Mouse (Mus musculus): Measurements from ENCODE around the gene Sptlc2. TPM values are rescaled to one million over a fixed set of nuclear protein-coding genes. Genes with fewer than 3 reads are reported as not detected.

Gene Sptlc2
- total and polyA plus RNA-seq, 3 experiments = 37.1 to 68.6 (median 49.2) TPM

DNA sequence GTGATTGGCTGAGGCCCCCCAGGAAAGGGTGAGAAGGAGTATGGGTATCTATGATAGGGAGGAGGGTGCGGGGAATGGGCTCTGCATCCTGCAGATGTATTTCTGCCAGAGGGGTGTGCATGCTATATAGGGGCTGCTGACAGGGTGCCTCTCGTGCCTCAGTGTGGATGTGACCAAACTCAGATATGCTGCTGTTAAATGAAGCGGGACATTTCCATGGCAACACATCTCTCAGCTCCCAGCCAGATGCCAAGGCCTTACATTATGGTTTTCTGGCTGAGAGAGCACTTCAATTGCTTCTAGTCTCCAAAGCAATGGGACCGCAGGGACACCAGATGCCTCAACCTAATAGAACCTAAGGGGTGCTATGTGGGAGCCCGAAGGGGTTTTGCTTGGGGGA lies 30.8 kb upstream of the Sptlc2 start:
- in situ Hi-C loops (cut with MboI; ENCODE audit: low pct_ligation_motif_present, low pct_unique_long_range_greater_than_20kb, low sequenced_read_pairs) = no loop called here
- H3K4me3 ChIP-seq (replicated peaks in 1 of 3; ENCODE audit: low read depth in 2 of 3, low read length in 2 of 3, poor library complexity in 1 of 3) = no peak overlapping the region

GRCm38 (mm10) chr12:87416690-87417089 lies 28.5 kb upstream of the Sptlc2 start:
- H3K27me3 ChIP-seq (replicated peaks) = no peaks in the 10 kb centered on the region
- peaks cover 0 to 11% of the 10 kb centered on the region in 2 experiments; a peak in 2 of 4 replicates for H3K4me1 ChIP-seq (ENCODE audit: control insufficient read depth in 1 of 2, insufficient read depth in 2 of 2)
- H3K27ac ChIP-seq (ENCODE audit: insufficient read depth, low read depth) = no peak overlapping the region
- H3K36me3 ChIP-seq (replicated peaks in 1 of 2; ENCODE audit: control insufficient read depth in 1 of 2, insufficient read depth in 1 of 2, low read length in 1 of 2) = peaks cover 0 to 10% of the 10 kb centered on the region in 2 experiments
- peak; percentile 51 for DNase-seq (ENCODE audit: extremely low read depth)
- H3K4me2 ChIP-seq (ENCODE audit: insufficient read depth, low read depth, poor library complexity, severe bottlenecking) = no peak overlapping the region
- dilution Hi-C loops (cut with MboI; ENCODE audit: extremely low pct_ligation_motif_present, extremely low pct_unique_long_range_greater_than_20kb, low sequenced_read_pairs) = no loop called here
- TF ChIP-seq RAD21 (IDR thresholded peaks at IDR 0.05; ENCODE audit: low read depth, low read length) (peak; percentile 55), IRF4 (IDR thresholded peaks at IDR 0.05; ENCODE audit: low read depth, low read length) (peak; percentile 10; the same call in 1 of the 2 replicates), ZC3H11A (IDR thresholded peaks at IDR 0.05; ENCODE audit: low read depth, low read length) (no peak), MEF2A (IDR thresholded peaks at IDR 0.05; ENCODE audit: borderline replicate concordance, low read depth, low read length) (no peak), JUND (conservative IDR thresholded peaks at IDR 0.05; ENCODE audit: low read depth, low read length) (no peak), SMC3 (IDR thresholded peaks at IDR 0.05; ENCODE audit: low read depth, low read length) (peak; percentile 44), NELFE (IDR thresholded peaks at IDR 0.05; ENCODE audit: low read depth, low read length) (0 out of 2 replicates have a peak, but pooled peaks have one; percentile 17), MAX (IDR thresholded peaks at IDR 0.05; ENCODE audit: low read length) (peak; percentile 61), CTCF (conservative IDR thresholded peaks at IDR 0.05 in 1 of 2, IDR thresholded peaks at IDR 0.05 in 1 of 2; ENCODE audit: low read depth in 2 of 2, low read length in 2 of 2) (peak; percentile 40 to 93; a peak in 3 of 4 replicates), MYC (IDR thresholded peaks at IDR 0.05; ENCODE audit: low read depth, low read length) (peak; percentile 94)
- no peaks in the 10 kb centered on the region for H3K79me2 ChIP-seq (replicated peaks; ENCODE audit: control insufficient read depth, extremely low read depth, insufficient read depth, poor library complexity, severe bottlenecking)
- no peak overlapping the region for H3K9ac ChIP-seq (ENCODE audit: insufficient read depth, low read depth)
- H3K9me3 ChIP-seq (replicated peaks; ENCODE audit: low read length) = peaks cover 5% of the 10 kb centered on the region
- in situ Hi-C loops (cut with MboI; ENCODE audit: low pct_ligation_motif_present, low pct_unique_long_range_greater_than_20kb, low sequenced_read_pairs) = no loop called here
- no peak overlapping the region for H3K4me3 ChIP-seq (replicated peaks in 1 of 3; ENCODE audit: low read depth in 2 of 3, low read length in 2 of 3, poor library complexity in 1 of 3)

More for the DNA sequence above, 30.8 kb upstream of the Sptlc2 start:
- dilution Hi-C loops (cut with MboI; ENCODE audit: extremely low pct_ligation_motif_present, extremely low pct_unique_long_range_greater_than_20kb, low sequenced_read_pairs) = no loop called here
- H3K9ac ChIP-seq (ENCODE audit: insufficient read depth, low read depth) = no peak overlapping the region
- peaks cover 0 to 12% of the 10 kb centered on the region in 2 experiments; a peak in 3 of 4 replicates for H3K4me1 ChIP-seq (ENCODE audit: control insufficient read depth in 1 of 2, insufficient read depth in 2 of 2)
- no peaks in the 10 kb centered on the region for H3K27me3 ChIP-seq (replicated peaks)
- H3K9me3 ChIP-seq (replicated peaks; ENCODE audit: low read length) = peaks cover 5% of the 10 kb centered on the region
- no peak for TF ChIP-seq JUN (IDR thresholded peaks at IDR 0.05; ENCODE audit: insufficient read depth, low read depth, low read length)
- no peak for TF ChIP-seq RCOR1 (conservative IDR thresholded peaks at IDR 0.05; ENCODE audit: low read depth, low read length)
- TF ChIP-seq SIN3A (IDR thresholded peaks at IDR 0.05; ENCODE audit: low read length) = no peak
- 0 out of 2 replicates have a peak, but pooled peaks have one; percentile 51 for TF ChIP-seq POLR2AphosphoS2 (IDR thresholded peaks at IDR 0.05; ENCODE audit: low read depth, low read length)
- no peak overlapping the region for H3K27ac ChIP-seq (ENCODE audit: insufficient read depth, low read depth)
- DNase-seq (ENCODE audit: extremely low read depth) = no peak
- peaks cover 11 to 29% of the 10 kb centered on the region in 2 experiments for H3K36me3 ChIP-seq (replicated peaks in 1 of 2; ENCODE audit: control insufficient read depth in 1 of 2, insufficient read depth in 1 of 2, low read length in 1 of 2)
- H3K4me2 ChIP-seq (ENCODE audit: insufficient read depth, low read depth, poor library complexity, severe bottlenecking) = no peak overlapping the region
- H3K79me2 ChIP-seq (replicated peaks; ENCODE audit: control insufficient read depth, extremely low read depth, insufficient read depth, poor library complexity, severe bottlenecking) = no peaks in the 10 kb centered on the region

GRCm38 (mm10) chr12:87415358-87415757 lies 27.2 kb upstream of the Sptlc2 start:
- in situ Hi-C loops (cut with MboI; ENCODE audit: low pct_ligation_motif_present, low pct_unique_long_range_greater_than_20kb, low sequenced_read_pairs) (no loop called here), dilution Hi-C loops (cut with MboI; ENCODE audit: extremely low pct_ligation_motif_present, extremely low pct_unique_long_range_greater_than_20kb, low sequenced_read_pairs) (no loop called here)
- Histone ChIP-seq H3K36me3 (replicated peaks in 1 of 2; ENCODE audit: control insufficient read depth in 1 of 2, insufficient read depth in 1 of 2, low read length in 1 of 2) (peaks cover 0 to 9% of the 10 kb centered on the region in 2 experiments), H3K79me2 (replicated peaks; ENCODE audit: control insufficient read depth, extremely low read depth, insufficient read depth, poor library complexity, severe bottlenecking) (no peaks in the 10 kb centered on the region), H3K9ac (ENCODE audit: insufficient read depth, low read depth) (no peak overlapping the region), H3K9me3 (replicated peaks; ENCODE audit: low read length) (peaks cover 5% of the 10 kb centered on the region), H3K27ac (ENCODE audit: insufficient read depth, low read depth) (no peak overlapping the region), H3K4me2 (ENCODE audit: insufficient read depth, low read depth, poor library complexity, severe bottlenecking) (no peak overlapping the region), H3K4me3 (replicated peaks in 1 of 3; ENCODE audit: low read depth in 2 of 3, low read length in 2 of 3, poor library complexity in 1 of 3) (no peak overlapping the region), H3K4me1 (ENCODE audit: control insufficient read depth in 1 of 2, insufficient read depth in 2 of 2) (peaks cover 3 to 21% of the 10 kb centered on the region in 2 experiments; a peak in 2 of 4 replicates), H3K27me3 (replicated peaks) (no peaks in the 10 kb centered on the region)
- no peak for DNase-seq (ENCODE audit: extremely low read depth)
- TF ChIP-seq POLR2AphosphoS2 (IDR thresholded peaks at IDR 0.05; ENCODE audit: low read depth, low read length) = no peak
- TF ChIP-seq CHD1 (IDR thresholded peaks at IDR 0.05; ENCODE audit: low read depth, low read length) = no peak
- no peak for TF ChIP-seq MXI1 (IDR thresholded peaks at IDR 0.05; ENCODE audit: low read depth, low read length)
- no peak for TF ChIP-seq USF2 (conservative IDR thresholded peaks at IDR 0.05; ENCODE audit: low read depth, low read length)
- TF ChIP-seq MEF2A (IDR thresholded peaks at IDR 0.05; ENCODE audit: borderline replicate concordance, low read depth, low read length) = no peak
- no peak for TF ChIP-seq CHD2 (IDR thresholded peaks at IDR 0.05; ENCODE audit: low read length)
- no peak for TF ChIP-seq NRF1 (IDR thresholded peaks at IDR 0.05; ENCODE audit: low read depth, low read length)
- no peak for TF ChIP-seq JUND (conservative IDR thresholded peaks at IDR 0.05; ENCODE audit: low read depth, low read length)
- no peak for TF ChIP-seq MYC (IDR thresholded peaks at IDR 0.05; ENCODE audit: low read depth, low read length)
- TF ChIP-seq USF1 (IDR thresholded peaks at IDR 0.05; ENCODE audit: low read depth, low read length) = no peak
- TF ChIP-seq IRF4 (IDR thresholded peaks at IDR 0.05; ENCODE audit: low read depth, low read length) = no peak
- TF ChIP-seq KAT2A (IDR thresholded peaks at IDR 0.05; ENCODE audit: insufficient replicate concordance, low read length) = no peak
- TF ChIP-seq MAZ (IDR thresholded peaks at IDR 0.05; ENCODE audit: low read depth, low read length) = no peak
- TF ChIP-seq MAX (IDR thresholded peaks at IDR 0.05; ENCODE audit: low read length) = no peak
- no peak for TF ChIP-seq TCF12 (IDR thresholded peaks at IDR 0.05; ENCODE audit: low read depth, low read length)
- TF ChIP-seq UBTF (IDR thresholded peaks at IDR 0.05; ENCODE audit: low read depth, low read length) = no peak

Data from CH12.LX (cell line).